Mouse (Mus musculus) thymus, postnatal 4 days (tissue): ENCODE measurements around the gene Iah1.
A peak's percentile ranks its signal among the peaks of the same experiment; 100 is the strongest.

Source experiments
- DNase-seq: peaks from one replicate; pipeline ENCODE4 v3.0.0; 2021

The Iah1 gene

DNA sequence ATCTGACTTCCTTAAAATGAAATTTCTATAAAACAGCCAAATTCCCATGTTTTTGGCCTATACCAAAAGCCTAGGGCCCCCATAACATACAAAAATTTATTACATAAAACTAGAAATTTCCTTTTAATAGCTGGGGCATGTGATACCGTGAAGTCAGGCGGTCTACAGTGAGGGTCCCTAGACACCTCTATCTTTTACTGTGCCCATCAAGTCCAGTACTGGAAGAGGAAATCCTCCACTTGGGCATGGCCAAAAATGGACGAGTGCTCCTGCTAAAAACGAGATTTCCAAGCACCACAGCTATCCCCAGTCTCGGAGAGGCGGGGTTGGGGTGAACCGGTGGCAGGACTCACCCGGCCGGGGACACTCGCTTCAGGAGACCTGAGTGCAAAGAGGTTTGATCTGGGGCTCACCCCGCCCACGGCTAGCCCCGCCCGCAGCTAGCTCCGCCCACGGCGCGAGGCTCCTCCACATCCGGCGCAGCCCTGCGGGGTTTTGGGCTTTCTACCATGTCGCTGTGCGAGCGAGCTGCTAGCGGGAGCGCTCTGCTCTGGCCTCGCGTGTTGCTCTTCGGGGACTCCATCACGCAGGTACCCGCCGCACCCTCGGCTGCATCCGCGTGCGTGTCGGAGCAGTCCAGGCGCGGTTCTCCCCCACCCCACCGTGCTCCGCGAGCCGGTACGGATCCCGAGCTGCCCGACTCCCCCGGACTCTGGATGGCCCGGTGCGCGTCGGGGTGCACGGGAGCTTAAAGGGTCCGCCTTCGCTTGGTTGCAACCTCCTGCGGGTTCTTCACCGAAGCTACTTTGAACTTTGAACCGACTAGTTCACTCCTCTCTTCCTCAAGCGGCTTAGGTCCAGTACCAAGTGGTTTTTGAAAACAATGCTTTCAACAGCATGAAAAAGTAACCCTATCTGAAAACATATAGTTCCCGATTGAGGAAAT is at the start of gene Iah1:
Gene Iah1 (plus strand): TSS at position 467 of the 946 bp plus-strand sequence.
- peak; percentile 95 for DNase-seq

DNA sequence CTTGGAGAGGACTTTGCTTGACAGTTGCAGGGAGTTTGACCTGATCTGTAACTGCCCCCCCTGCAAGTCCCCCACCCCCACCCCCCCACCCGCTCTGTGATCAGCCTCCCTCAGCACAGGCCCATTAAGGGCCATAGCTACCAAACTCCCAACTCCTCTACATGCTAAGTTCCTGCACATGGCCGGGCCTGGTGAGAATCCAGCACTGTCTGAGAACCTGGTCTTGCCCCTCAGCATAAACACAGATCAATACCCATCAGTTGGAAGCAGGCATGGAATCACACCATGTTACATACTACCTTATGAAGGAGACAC is 49.4 kb upstream of the Iah1 start:
- DNase-seq = no peak

DNA sequence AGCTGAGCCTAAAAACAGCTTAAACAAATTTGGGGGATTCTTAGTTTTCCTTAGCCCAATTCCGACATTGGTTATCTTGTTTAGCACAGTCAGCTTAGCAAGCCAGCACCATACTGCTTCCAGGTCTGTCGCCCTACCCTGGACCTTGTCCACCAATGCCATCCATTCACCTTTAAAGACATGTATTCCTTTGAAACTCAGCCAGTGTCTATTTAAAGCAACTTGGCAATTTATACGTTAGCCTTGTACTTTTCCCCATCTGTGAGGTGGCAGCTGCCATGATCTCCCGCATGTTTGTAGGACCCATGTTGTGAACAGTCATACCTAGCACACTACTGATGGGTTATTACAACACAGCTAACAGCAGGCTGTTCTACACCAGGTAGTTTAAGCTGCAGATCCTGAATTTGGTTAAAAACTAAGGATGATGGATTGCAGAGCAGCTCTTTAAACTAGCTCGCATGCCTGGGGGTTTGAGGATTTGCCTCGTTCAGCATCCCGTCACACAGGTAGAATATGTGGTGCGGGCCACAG is 48.0 kb upstream of the Iah1 start:
- DNase-seq = no peak

DNA sequence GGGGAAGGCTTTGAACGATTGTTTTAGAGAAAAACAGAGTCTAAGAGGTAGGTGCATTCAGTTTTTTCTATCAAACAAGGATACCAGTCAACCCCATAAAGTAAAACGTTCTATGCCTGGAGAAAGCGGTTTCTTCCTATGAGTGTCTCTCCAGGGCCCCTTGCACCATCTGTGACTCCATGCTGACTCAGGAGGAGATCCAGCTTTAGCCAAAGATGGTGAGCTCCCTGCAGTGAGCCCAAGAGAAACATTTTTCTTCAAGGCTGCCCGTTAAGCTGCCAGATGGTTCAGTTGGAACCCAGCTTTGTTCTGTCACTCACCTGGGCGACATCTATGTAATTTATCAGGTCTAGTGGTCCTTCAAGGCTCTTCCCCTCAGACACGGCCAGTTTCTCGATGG is 41.7 kb upstream of the Iah1 start:
- no peak for DNase-seq

DNA sequence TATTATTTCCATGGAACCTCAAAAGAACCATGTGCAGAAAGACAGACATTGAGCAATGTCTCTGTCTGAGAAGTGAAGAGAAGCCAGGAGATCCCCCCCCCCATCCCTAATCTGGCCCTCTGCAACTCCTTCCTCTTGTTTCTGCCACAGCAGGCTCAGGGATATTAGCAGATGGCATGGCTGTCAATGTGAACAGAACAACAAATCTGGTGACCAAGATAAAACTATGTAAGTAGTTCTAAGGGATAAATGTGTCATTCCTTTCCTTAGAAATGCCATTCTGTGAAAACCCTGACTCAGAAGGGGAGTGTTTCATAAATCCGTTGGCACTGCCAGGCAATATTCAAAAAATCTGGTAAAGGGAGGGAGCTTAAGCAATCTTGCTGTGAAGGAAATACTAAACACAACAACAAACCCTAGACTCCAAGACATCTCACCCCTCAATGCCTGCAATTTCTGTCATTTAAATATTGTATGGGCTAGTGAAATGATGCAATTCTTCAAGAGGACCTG is 38.8 kb upstream of the Iah1 start:
- no peak for DNase-seq

DNA sequence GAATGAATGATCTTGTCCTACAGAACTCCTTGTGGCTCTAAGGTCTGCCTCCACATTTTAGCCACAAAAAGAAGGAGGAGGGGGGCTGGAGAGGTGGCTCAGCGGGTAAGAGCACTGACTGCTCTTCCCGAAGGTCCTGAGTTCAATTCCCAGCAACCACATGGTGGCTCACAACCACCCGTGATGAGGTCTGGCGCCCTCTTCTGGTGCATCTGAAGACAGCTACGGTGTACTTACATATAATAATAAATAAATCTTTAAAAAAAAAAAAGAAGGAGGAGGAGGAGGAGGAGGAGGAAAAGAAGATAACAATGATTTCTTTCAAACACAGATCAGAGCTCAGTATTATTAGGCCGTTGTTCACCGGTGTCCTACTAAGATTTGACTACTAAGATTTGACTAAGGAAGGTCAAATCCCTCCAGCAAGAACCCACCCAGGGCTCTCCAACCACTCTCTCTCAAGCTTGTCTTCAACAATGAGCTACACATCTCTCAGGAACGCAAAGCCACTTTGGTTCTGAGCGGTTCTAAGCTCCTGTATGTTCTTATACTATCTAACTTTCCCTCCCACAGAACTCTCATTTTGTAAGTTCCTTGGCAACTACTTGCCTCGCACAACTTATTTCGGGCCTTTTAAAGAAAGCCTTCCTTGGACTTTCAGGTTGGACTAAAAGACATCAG is 31.3 kb upstream of the Iah1 start, which contains the start of gene Cpsf3:
Gene Cpsf3 (plus strand): TSS at position 631 of the 681 bp plus-strand sequence.
- peak; percentile 35 for DNase-seq

DNA sequence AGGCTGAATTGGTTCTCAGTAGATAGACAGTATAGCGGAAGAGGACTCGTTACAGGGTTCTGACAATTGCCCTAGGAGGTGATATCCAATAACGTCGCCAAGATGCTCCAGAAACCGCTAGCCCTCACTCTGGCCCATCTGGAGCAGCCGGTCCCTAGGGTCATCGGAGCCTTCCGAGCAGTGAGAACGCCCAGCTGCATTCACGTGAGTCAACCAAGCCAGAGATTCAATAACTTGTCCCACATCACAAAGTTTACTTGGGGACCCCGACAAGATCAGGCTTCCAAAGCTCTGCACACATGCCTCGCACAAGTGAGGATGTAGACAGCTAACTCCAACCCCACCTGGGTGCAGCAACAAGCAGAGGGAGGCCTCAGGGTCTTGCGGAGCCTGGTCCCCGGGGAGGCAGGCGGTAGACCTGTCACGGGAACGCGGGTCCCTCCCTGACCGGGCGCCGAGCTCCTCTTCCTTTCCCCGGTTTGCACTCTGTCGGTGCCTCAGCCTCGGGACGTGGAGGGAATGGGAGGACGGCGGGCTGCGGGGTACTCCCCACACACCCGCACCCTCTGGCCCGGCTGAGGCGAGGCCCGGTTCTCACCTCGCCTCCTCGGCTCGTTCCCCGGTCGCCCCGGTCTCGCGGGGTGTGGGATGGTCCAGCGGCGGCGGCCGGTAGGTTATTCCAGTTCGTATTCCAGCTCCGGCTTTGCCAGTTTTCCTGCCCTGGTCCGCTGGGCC is 30.5 kb upstream of the Iah1 start:
- no peak for DNase-seq

DNA sequence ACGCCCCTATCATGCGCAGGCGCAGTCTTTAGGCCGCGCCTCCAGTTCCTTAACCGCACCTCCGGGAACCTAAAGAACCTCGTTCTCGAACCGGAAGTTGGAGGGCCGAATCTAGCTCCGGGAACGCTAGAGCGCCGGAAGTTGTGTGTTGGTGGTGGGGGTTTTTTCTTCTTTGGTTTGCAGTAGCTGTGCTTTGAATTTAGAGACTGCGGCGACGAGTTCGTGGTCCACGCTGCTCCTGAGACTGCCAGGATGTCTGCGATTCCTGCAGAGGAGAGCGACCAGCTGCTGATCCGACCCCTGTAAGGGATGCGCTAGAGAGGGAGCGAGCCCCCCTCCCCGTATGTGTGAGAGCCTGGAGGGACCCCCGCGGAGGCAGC is 30.0 kb upstream of the Iah1 start, which contains the start of gene Itgb1bp1:
Gene Itgb1bp1 (minus strand): TSS at position 42 of the 380 bp plus-strand sequence.
- DNase-seq = peak; percentile 99

DNA sequence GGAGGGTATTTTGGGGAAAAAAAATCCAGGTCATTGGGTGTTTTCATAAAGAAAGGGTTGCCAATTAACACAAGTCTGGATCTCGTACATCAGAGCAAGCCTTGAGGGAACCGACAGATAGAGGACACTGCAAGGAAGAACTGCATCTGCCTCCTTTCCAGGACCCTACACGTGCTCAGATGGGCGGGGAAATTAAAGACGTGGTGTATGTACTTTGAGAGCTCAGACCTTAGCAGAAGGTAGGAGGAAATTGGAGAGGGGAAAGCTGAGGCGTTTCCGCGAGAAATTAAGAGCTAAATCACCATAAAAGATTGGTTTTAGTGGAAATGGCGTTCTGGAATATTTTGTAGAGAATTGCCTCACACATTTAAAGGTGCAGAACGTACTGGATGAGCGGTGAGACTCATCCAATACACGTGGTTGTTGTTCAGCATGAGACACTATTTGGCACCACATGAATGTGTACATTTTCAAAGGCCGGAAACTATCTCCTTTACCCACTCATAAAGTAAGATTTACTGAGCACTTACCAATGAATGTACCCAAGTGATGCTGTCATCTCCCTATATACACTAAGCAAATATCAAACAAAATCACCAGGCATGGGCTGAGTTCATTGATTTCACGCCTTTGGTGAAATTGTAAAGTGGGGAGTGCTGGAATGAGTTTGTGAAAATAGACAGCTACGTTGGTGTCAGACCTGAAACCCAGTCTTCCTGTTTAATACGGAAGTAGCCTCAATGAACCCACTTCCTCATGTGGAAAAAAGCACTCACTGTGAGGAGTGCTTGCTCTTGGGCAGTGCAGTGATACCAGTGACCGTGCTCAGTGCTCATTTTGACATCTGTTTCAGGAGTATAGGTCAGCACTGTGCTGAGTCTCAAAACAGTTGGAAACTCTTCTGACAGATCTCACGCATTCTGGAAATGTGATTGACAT is 29.2 kb upstream of the Iah1 start:
- DNase-seq = peak; percentile 28

DNA sequence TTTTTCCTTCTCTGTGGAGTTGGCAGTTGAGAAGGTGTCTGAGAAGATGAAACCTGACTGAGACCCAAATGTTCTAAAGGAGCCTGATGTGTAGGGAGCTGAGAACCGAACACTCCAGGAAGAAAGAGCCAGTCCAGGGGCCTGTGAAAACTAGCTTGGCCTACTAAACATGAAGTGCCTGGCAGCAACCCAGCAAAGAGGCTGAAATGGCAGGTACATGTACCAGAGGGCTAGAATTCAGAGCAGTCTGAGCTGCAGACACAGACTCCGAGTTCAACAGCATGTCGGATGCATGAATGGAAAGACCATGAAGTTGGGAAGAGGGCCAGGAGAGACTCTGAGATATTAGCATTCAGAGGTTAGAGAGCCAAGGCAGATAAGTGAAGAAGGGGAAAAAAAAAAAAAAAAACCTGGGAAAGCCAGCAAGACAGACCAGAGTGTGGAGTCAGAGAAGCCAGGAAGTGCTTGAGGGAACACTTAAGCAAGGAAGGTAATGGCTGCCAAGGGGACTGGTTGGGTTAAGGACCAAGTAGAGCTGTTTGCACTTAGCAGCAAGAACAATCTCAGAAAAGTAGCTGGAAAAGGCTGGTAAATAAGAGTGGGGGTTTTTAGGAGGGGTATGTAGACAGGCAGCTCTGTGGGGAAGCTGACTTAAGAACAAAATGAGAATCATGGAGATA is 27.3 kb upstream of the Iah1 start:
- no peak for DNase-seq

DNA sequence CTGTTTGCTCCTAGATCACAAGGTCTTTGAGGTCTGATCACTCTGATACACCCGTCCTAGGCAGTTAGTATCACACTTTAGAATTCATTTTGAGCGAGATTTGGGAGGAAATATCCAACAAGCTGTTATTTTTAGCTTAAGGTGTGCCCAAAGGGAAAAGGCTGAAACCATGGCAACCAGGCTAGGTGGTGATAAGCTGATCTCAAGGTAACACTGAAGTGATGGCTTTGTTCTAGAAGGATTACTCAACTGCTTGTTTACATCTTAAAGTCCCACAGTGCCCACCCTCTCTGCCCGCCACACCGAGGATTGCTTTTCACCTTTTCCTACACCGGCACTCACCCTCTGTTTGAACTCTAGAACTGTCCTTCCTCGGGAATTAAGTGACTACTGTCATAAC is 26.5 kb upstream of the Iah1 start:
- no peak for DNase-seq

DNA sequence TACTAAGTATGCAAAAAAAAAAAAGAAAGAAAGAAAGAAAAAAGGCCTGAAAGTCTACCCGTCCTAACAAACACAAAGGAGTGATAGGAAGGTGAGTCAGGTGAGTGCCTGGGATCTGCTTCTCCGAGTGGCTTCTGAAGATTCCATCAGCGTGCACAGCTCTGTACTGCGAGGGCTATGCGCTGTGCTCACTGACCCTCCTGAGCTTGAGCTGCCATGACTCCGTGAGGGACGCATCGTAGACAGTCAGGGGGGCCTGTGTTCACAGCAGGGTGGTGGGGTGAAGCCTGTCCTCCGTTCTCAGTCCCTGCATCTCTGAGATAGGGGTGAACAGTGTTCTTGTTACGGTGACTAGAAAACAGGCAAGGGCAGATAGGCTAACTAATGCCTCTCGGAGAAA is 17.3 kb upstream of the Iah1 start:
- DNase-seq = no peak

DNA sequence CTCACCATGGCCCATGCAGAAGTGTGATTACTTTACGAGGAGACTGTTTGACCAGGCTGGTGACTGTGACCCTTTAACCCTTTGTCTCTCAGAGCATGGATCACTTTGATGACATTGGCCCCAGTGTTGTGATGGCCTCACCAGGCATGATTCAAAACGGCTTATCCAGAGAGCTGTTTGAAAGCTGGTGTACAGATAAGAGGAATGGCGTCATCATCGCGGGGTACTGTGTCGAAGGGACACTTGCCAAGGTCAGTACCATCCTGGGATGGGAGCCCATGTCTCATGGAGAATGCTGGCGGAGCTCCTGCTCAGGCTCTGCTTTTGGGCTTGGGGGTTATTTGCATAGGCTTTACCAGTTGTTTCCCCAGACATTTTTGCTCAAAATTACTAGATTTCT is 14.9 kb upstream of the Iah1 start:
- DNase-seq = no peak

DNA sequence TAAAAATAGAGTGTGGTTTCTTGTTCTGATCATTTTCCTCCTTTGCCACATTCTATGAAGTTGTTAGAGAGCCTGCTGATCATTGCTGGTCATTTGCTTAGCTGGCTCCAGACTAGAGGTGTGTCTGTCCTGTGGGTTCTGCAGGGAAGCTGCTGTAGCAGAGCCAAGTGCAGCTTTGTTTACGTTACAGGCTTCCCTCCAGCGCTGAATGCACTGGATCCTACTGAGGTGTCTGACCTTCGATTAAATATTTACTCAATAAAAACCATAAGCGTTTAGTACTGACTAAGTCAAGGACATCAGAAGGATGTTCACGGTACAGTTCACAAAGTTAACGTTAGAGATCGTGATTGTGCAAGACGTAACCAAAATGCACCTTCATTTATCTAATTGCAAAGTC is 14.3 kb upstream of the Iah1 start:
- no peak for DNase-seq

DNA sequence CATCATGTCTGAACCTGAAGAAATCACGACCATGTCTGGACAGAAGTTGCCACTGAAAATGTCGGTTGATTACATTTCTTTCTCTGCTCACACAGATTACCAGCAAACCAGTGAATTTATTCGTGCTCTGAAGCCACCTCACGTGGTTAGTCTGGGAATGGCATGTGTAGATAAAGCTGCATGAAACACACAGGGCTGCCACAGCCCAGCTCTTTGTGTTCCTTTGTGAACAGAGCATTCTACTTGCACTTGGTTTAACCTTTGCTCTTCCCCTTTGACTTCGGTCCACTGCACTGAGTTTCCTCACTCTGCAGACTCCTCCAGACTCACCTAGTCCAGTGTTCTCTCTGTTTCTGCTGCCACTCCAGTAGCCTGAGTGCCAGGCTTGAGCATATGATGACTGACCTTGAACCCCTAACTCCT is 13.8 kb upstream of the Iah1 start:
- DNase-seq = no peak

DNA sequence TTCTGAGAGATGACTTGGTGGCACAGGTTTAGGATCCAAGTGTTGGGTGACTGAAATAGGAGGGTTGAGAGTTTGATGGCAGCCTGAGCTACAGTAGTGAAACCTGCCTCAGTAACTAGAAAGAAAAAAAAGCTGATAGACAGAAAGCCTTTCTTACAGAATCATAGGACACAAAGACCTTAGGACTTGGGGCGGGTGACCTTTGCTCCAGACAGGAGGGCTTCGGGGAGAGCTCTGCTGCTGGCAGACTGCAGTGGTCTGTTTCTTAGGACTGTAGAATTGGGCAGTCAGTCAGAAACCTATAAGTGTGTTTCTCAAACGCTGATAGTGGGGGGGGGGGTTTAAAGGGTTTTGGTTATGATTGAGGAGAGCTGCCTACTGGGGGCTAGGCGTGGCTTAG is 10.4 kb upstream of the Iah1 start:
- DNase-seq = no peak

DNA sequence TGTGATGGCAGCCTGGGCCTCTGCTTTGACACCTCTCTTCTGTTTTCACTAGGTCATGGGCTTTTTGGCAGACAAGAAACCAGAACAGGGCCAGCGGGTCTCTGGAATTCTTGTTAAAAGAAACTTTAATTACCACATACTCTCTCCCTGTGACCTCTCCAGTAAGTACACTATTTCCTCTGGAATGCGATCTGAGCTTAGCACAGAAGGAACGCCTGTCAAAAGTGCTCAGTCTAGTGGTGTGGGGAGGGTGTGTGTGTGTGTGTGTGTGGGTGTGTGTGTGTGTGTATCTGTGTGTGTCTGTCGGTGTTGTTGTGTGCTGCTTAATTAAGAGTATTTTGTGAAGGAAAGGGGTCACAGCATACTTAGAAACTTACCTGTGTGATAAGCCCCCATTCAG is 9.5 kb upstream of the Iah1 start:
- DNase-seq = no peak

DNA sequence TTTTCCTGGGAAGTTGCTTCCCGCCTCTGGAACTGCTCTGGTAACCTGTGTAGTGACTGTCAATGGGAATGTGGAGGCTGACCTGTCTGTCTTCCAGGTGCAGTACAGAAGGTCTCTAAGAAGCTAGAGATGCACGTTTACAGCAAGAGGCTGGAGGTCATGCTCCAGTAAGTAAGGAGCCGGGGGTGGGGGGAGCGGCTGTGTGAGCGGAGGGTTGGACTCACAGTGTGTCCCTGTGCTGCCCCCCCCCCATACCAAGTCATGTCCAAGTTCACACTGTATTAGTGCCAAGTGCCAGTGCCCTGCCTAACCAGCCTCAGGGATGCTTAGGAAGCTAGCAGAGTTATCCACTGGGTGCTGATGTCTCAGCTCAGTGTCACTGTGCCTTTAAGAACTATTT is 4.0 kb upstream of the Iah1 start:
- no peak for DNase-seq

DNA sequence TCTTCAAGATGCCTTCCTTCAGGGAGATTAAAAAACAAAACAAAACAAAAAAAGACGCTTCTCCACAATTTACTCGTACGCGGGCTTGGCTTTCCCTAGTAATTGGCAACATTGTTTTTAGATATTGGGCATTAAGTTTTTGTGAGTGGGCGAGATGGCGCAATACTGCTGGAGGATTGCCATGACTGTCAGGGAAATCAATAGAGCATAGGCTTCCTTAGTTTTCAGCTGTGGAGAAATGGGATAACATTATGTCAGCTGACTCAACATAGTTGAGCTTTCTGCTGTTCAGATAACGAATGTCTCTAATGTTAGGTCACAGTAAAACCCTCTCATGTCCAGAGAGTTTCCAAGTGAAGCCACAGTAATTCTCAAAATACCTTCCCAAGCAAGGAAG is 678 bp downstream of the Iah1 start:
- DNase-seq = no peak

DNA sequence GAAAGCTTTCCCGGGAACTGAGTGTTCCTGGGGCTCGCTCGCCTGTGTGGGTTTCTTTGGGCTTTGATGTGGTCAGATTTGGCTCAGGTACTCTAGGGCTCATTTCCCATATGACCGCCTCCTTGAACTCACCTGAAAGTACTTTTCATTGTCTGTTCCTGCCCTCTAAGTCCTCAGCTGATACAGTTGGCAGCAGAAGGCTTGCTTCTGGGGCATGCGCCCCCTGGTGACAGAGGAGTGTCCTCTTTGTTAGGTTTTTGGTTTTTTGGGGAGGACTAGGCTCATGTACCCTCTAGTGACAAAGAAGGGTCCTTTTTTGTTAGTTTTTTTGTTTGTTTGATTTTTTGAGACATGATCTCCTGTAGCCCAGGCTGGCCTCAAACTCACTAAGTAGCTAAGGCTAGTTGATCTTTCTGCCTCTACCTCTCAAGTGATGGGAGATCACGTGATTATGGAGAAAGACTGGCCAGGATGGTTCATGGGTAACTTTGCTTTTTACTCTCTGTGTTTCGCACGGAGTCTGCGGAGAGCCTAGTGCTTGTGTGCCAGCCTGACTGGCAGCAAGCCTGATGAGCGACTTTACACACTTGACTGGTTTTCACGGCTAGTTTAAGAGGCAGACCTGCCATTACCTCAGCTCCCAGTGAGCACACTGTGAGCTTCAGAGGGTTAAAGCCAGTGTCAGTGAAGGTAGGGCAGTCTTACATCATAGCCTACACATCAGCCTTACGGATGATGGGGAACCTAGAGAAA is 2.1 kb downstream of the Iah1 start:
- peak; percentile 93 for DNase-seq

DNA sequence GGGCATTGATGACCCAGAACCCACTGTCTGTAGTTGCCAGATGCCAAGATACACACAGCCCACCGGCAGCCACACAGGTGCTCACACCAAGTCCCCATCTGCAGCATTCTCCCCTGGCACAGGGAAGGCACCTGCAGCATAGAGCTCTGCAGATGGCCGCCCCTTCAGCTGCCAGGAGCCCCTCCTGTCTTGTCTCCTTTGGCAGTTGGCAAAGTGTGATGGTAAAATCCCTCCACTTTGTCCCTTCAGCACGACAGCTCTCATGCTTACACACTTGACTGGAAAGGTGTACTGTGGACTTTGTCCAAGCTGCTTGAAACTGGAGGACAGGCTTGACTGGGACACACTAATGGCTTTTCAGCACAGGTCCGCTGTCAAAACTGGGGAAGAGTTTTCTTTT is 4.1 kb downstream of the Iah1 start:
- DNase-seq = no peak
